Comparison of ENCODE assay signal across 28 mouse cellular contexts in genomic region chr19:41719436-41719835, GRCm38 (mm10). TPM values are rescaled to one million over a fixed set of nuclear protein-coding genes. Genes with fewer than 3 reads are reported as not detected.
A peak's percentile ranks its signal among the peaks of the same experiment; 100 is the strongest.
DNase-seq lines count a peak whose midpoint lies in the region; ATAC-seq and TF ChIP-seq lines count a peak whose summit lies in the region.
"Had no signal": no experiment of that assay in that cellular context is flagged by ENCODE, and none has a peak within 500 bp of the region (broad histone marks: within the 10 kb centered on the region; RNA-seq: fewer than 3 reads in every experiment).

No protein-coding gene starts in this region.

- 67% methylated on average over 8 of the region's 8 CpGs for WGBS in forebrain, embryonic 14.5 days
- 58% methylated on average over 8 of the region's 8 CpGs for WGBS in forebrain, postnatal 0 days
- WGBS in hindbrain, postnatal 0 days = 52% methylated on average over 8 of the region's 8 CpGs
- 67% methylated on average over 8 of the region's 8 CpGs for WGBS in hindbrain, embryonic 14.5 days
- WGBS in embryonic facial prominence, embryonic 14.5 days = 64% methylated on average over 8 of the region's 8 CpGs

- no peak for TF ChIP-seq POLR2A in brain, embryonic 14.5 days (IDR thresholded peaks at IDR 0.05; ENCODE audit: borderline replicate concordance, extremely low read depth, insufficient read depth, insufficient read length, poor library complexity, severe bottlenecking)

- H3K27me3 ChIP-seq in forebrain, embryonic 14.5 days (replicated peaks; ENCODE audit: control insufficient read depth, insufficient read depth, low read length) = 0 out of 2 replicates have a peak, but pooled peaks cover 4% of the 10 kb centered on the region
- H3K27me3 ChIP-seq in forebrain, postnatal 0 days (ENCODE audit: insufficient read depth, low read length) = no peaks in the 10 kb centered on the region
- H3K27me3 ChIP-seq in hindbrain, postnatal 0 days (ENCODE audit: insufficient read depth, low read length) = 0 out of 2 replicates have a peak, but pooled peaks cover 3% of the 10 kb centered on the region
- no peaks in the 10 kb centered on the region for H3K27me3 ChIP-seq in hindbrain, embryonic 14.5 days (ENCODE audit: control insufficient read depth, insufficient read depth, low read length)
- no peaks in the 10 kb centered on the region for H3K27me3 ChIP-seq in embryonic facial prominence, embryonic 14.5 days (replicated peaks; ENCODE audit: control insufficient read depth, insufficient read depth, low read length)

- peak; percentile 47; the same call in 1 of the 2 replicates for ATAC-seq in forebrain, embryonic 14.5 days
- no peak for ATAC-seq in forebrain, postnatal 0 days
- no peak for ATAC-seq in hindbrain, postnatal 0 days
- ATAC-seq in hindbrain, embryonic 14.5 days (ENCODE audit: low FRiP score) = no peak
- no peak; the same call in 1 of the 2 replicates for ATAC-seq in embryonic facial prominence, embryonic 14.5 days (ENCODE audit: low read depth)
- ATAC-seq: CD4-positive, CD25-positive, alpha-beta regulatory T cell, adult 4 months had no signal

- H3K9ac ChIP-seq in forebrain, embryonic 14.5 days (ENCODE audit: low read length) = no peak overlapping the region
- no peak overlapping the region for H3K9ac ChIP-seq in forebrain, postnatal 0 days
- no peak overlapping the region for H3K9ac ChIP-seq in hindbrain, postnatal 0 days (replicated peaks; ENCODE audit: low read length)
- H3K9ac ChIP-seq in hindbrain, embryonic 14.5 days = no peak overlapping the region
- H3K9ac ChIP-seq in embryonic facial prominence, embryonic 14.5 days (ENCODE audit: low read depth, low read length) = no peak overlapping the region
- H3K9ac ChIP-seq: heart, embryonic 15.5 days; liver, embryonic 14.5 days had no signal

- no peaks in the 10 kb centered on the region for H3K36me3 ChIP-seq in forebrain, embryonic 14.5 days (ENCODE audit: control insufficient read depth, insufficient read depth, low read length)
- 0 out of 2 replicates have a peak, but pooled peaks cover 2% of the 10 kb centered on the region for H3K36me3 ChIP-seq in forebrain, postnatal 0 days (ENCODE audit: insufficient read depth)
- H3K36me3 ChIP-seq in hindbrain, postnatal 0 days (ENCODE audit: insufficient read depth, low read length) = no peaks in the 10 kb centered on the region
- no peaks in the 10 kb centered on the region for H3K36me3 ChIP-seq in hindbrain, embryonic 14.5 days (replicated peaks; ENCODE audit: control insufficient read depth, insufficient read depth)
- H3K36me3 ChIP-seq in embryonic facial prominence, embryonic 14.5 days (ENCODE audit: control insufficient read depth, insufficient read depth, low read length) = no peaks in the 10 kb centered on the region
- H3K36me3 ChIP-seq: heart, embryonic 10.5 days; heart, embryonic 15.5 days had no signal

- no peak overlapping the region for H3K27ac ChIP-seq in forebrain, embryonic 14.5 days (ENCODE audit: low read depth, low read length)
- no peak overlapping the region for H3K27ac ChIP-seq in forebrain, postnatal 0 days (ENCODE audit: low read depth, low read length)
- no peak overlapping the region for H3K27ac ChIP-seq in hindbrain, postnatal 0 days
- H3K27ac ChIP-seq in hindbrain, embryonic 14.5 days = no peak overlapping the region
- no peak overlapping the region for H3K27ac ChIP-seq in embryonic facial prominence, embryonic 14.5 days (replicated peaks; ENCODE audit: low read depth, low read length)
- H3K27ac ChIP-seq: heart, embryonic 10.5 days; heart, embryonic 15.5 days; layer of hippocampus, adult 2 months; left cerebral cortex, adult 2 months; liver, embryonic 14.5 days; macrophage had no signal

- TF ChIP-seq CTCF in forebrain, postnatal 0 days (IDR thresholded peaks at IDR 0.05; ENCODE audit: low read depth) = no peak
- TF ChIP-seq CTCF in hindbrain, postnatal 0 days (IDR thresholded peaks at IDR 0.05; ENCODE audit: low read depth) = no peak
- no peak for TF ChIP-seq CTCF in brain, embryonic 14.5 days (IDR thresholded peaks at IDR 0.05; ENCODE audit: borderline replicate concordance, extremely low read depth, insufficient read depth, insufficient read length)

- no peak overlapping the region for H3K4me2 ChIP-seq in forebrain, embryonic 14.5 days (ENCODE audit: low read length)
- no peak overlapping the region for H3K4me2 ChIP-seq in forebrain, postnatal 0 days (ENCODE audit: low read depth)
- H3K4me2 ChIP-seq in hindbrain, postnatal 0 days (ENCODE audit: low read depth, low read length) = no peak overlapping the region
- H3K4me2 ChIP-seq in hindbrain, embryonic 14.5 days (replicated peaks) = no peak overlapping the region
- no peak overlapping the region for H3K4me2 ChIP-seq in embryonic facial prominence, embryonic 14.5 days (ENCODE audit: low read depth, low read length)
- H3K4me2 ChIP-seq: heart, embryonic 15.5 days had no signal

- H3K4me3 ChIP-seq in forebrain, embryonic 14.5 days (ENCODE audit: low read depth, low read length) = no peak overlapping the region
- H3K4me3 ChIP-seq in forebrain, postnatal 0 days (ENCODE audit: low read depth, low read length) = no peak overlapping the region
- no peak overlapping the region for H3K4me3 ChIP-seq in hindbrain, postnatal 0 days (ENCODE audit: low read length)
- no peak overlapping the region for H3K4me3 ChIP-seq in hindbrain, embryonic 14.5 days (replicated peaks; ENCODE audit: low read length)
- H3K4me3 ChIP-seq in embryonic facial prominence, embryonic 14.5 days (ENCODE audit: low read depth, low read length) = no peak overlapping the region
- H3K4me3 ChIP-seq: heart, embryonic 10.5 days; heart, embryonic 15.5 days; layer of hippocampus, adult 2 months; left cerebral cortex, adult 2 months had no signal

- no peaks in the 10 kb centered on the region for H3K9me3 ChIP-seq in forebrain, embryonic 14.5 days (replicated peaks; ENCODE audit: control insufficient read depth, low read length)
- no peaks in the 10 kb centered on the region for H3K9me3 ChIP-seq in forebrain, postnatal 0 days (ENCODE audit: low read length)
- H3K9me3 ChIP-seq in hindbrain, postnatal 0 days (ENCODE audit: low read length) = no peaks in the 10 kb centered on the region
- H3K9me3 ChIP-seq in hindbrain, embryonic 14.5 days (ENCODE audit: control insufficient read depth, low read length) = no peaks in the 10 kb centered on the region
- H3K9me3 ChIP-seq in embryonic facial prominence, embryonic 14.5 days (ENCODE audit: control insufficient read depth, low read length) = no peaks in the 10 kb centered on the region
- H3K9me3 ChIP-seq: heart, embryonic 10.5 days; heart, embryonic 15.5 days had no signal

- H3K4me1 ChIP-seq in forebrain, embryonic 14.5 days (ENCODE audit: control insufficient read depth, insufficient read depth, low read length) = peaks cover 23% of the 10 kb centered on the region
- peaks cover 7% of the 10 kb centered on the region; the same call in 1 of the 2 replicates for H3K4me1 ChIP-seq in forebrain, postnatal 0 days (ENCODE audit: insufficient read depth)
- peaks cover 3% of the 10 kb centered on the region; the same call in 1 of the 2 replicates for H3K4me1 ChIP-seq in hindbrain, postnatal 0 days (ENCODE audit: insufficient read depth, low read length)
- H3K4me1 ChIP-seq in hindbrain, embryonic 14.5 days (replicated peaks; ENCODE audit: control insufficient read depth, insufficient read depth, low read length) = peaks cover 19% of the 10 kb centered on the region
- peaks cover 9% of the 10 kb centered on the region for H3K4me1 ChIP-seq in embryonic facial prominence, embryonic 14.5 days (ENCODE audit: control insufficient read depth, insufficient read depth, low read length)

- peak; percentile 69 for DNase-seq in forebrain, embryonic 14.5 days (ENCODE audit: low spot score)
- DNase-seq in forebrain, postnatal 0 days = no peak
- peak; percentile 66 for DNase-seq in hindbrain, postnatal 0 days (ENCODE audit: low spot score)
- DNase-seq in hindbrain, embryonic 14.5 days (ENCODE audit: low spot score) = no peak
- peak; percentile 82 for DNase-seq in brain, embryonic 14.5 days (ENCODE audit: low read depth)
- DNase-seq in embryonic facial prominence, embryonic 14.5 days (ENCODE audit: low spot score) = peak; percentile 81
- no peak for DNase-seq in adrenal gland, adult 18-20 months (ENCODE audit: low spot score in 2 of 2)
- DNase-seq: adrenal gland, adult 2 months; adrenal gland, postnatal 36 days; cerebellum, adult 9-10 months; gastrocnemius, postnatal 14 days; heart, adult 11 months; kidney, adult 2 months; kidney, postnatal 36 days; liver; lung, adult 2 months; lung, postnatal 10 days; midbrain, embryonic 14.5 days; right cerebral cortex, adult 18-20 months; spleen, adult 18-20 months; thymus, postnatal 14 days had no signal

RNA-seq across cellular contexts. Expression of gene Slit1, which starts 24.0 kb away (rescaled TPM):
- 13.5 and 22.5 TPM in 2 replicates for polyA plus RNA-seq in forebrain, embryonic 14.5 days (2014; fragmentation: Nextera tagmentation; extraction: Ambion mirVana)
- total RNA-seq in forebrain, postnatal 0 days (2014; rRNA removed) = 37.2 and 61.8 TPM in 2 replicates
- polyA plus RNA-seq in forebrain, postnatal 0 days (2015; fragmentation: Nextera tagmentation; extraction: Ambion mirVana) = 8.7 and 13.4 TPM in 2 replicates
- 69.2 and 78.5 TPM in 2 replicates for total RNA-seq in hindbrain, postnatal 0 days (2014; rRNA removed)
- 10.8 and 13.3 TPM in 2 replicates for polyA plus RNA-seq in hindbrain, postnatal 0 days (2015; fragmentation: Nextera tagmentation; extraction: Ambion mirVana)
- polyA plus RNA-seq in hindbrain, embryonic 14.5 days (2014; fragmentation: Nextera tagmentation; extraction: Ambion mirVana) = 31.7 and 36.4 TPM in 2 replicates
- 31.8 and 51.5 TPM in 2 replicates for polyA plus RNA-seq in brain, embryonic 14.5 days (2012; rRNA removed)
- polyA plus RNA-seq in embryonic facial prominence, embryonic 14.5 days (2014; fragmentation: Nextera tagmentation; extraction: Ambion mirVana) = 1.3 and 1.7 TPM in 2 replicates
- total RNA-seq in adrenal gland, adult 18-20 months (2021) = 1 to 10 TPM; 3.5 to 8.0 TPM
- polyA plus RNA-seq: CD4-positive, CD25-positive, alpha-beta regulatory T cell, adult 4 months had no signal

Comparison
In these comparisons a context has a peak if more than half of its experiments do, and no peak if none do; other contexts are left out.
1. DNase-seq: peak in forebrain, embryonic 14.5 days (single experiment), hindbrain, postnatal 0 days (single experiment), brain, embryonic 14.5 days (single experiment) and embryonic facial prominence, embryonic 14.5 days (single experiment); none in forebrain, postnatal 0 days (single experiment), hindbrain, embryonic 14.5 days (single experiment) and adrenal gland, adult 18-20 months (0 of 2).